Mouse (Mus musculus): ENCODE measurements around the gene Trpd52l3. TPM values are rescaled to one million over a fixed set of nuclear protein-coding genes. Genes with fewer than 3 reads are reported as not detected.
"Not testable (repeated sequence)": the region's sequence is repeated elsewhere in the genome, so short reads cannot be mapped to it uniquely, and the experiment has no call there.

Trpd52l3 gene
- polyA plus RNA-seq (2012; rRNA removed): not detected in 2 replicates

GRCm38 (mm10) chr19:30003621-30004020 is at the start of gene Trpd52l3:
Gene Trpd52l3, plus strand, starts transcription at chr19:30003790.
- no peak for DNase-seq (ENCODE audit: low spot score)

- DNase-seq (ENCODE audit: low spot score): no peak
Measured at GRCm38 (mm10) chr19:29953833-29954232, 49.8 kb upstream of the Trpd52l3 start.

- no peak for DNase-seq (ENCODE audit: low spot score)
Measured at GRCm38 (mm10) chr19:29955454-29955853, 48.1 kb upstream of the Trpd52l3 start.

- DNase-seq (ENCODE audit: low spot score): no peak
Measured at GRCm38 (mm10) chr19:29960906-29961305, 42.7 kb upstream of the Trpd52l3 start.

- DNase-seq (ENCODE audit: low spot score): no peak
Measured at GRCm38 (mm10) chr19:29961842-29962241, 41.7 kb upstream of the Trpd52l3 start.

- no peak for DNase-seq (ENCODE audit: low spot score)
Measured at GRCm38 (mm10) chr19:29963598-29964092, 39.9 kb upstream of the Trpd52l3 start.

- DNase-seq (ENCODE audit: low spot score): no peak
Measured at GRCm38 (mm10) chr19:29967960-29968359, 35.6 kb upstream of the Trpd52l3 start.

- no peak for DNase-seq (ENCODE audit: low spot score)
Measured at GRCm38 (mm10) chr19:29973396-29973795, 30.2 kb upstream of the Trpd52l3 start.

- no peak for DNase-seq (ENCODE audit: low spot score)
Measured at GRCm38 (mm10) chr19:29978847-29979246, 24.7 kb upstream of the Trpd52l3 start.

GRCm38 (mm10) chr19:29979452-29980089 is 24.0 kb upstream of the Trpd52l3 start:
- no peak for DNase-seq (ENCODE audit: low spot score)

GRCm38 (mm10) chr19:29984208-29985005 is 19.2 kb upstream of the Trpd52l3 start:
- DNase-seq (ENCODE audit: low spot score): no peak

- DNase-seq (ENCODE audit: low spot score): no peak
Measured at GRCm38 (mm10) chr19:29986464-29987091, 17.0 kb upstream of the Trpd52l3 start.

GRCm38 (mm10) chr19:30000406-30001365 is 2.9 kb upstream of the Trpd52l3 start:
- DNase-seq (ENCODE audit: low spot score): no peak

- DNase-seq (ENCODE audit: low spot score): no peak
Measured at GRCm38 (mm10) chr19:30001550-30001949, 2.0 kb upstream of the Trpd52l3 start.

GRCm38 (mm10) chr19:30006371-30006770 is 2.8 kb downstream of the Trpd52l3 start:
- DNase-seq (ENCODE audit: low spot score): no peak

- DNase-seq (ENCODE audit: low spot score): no peak
Measured at GRCm38 (mm10) chr19:30010520-30011296, 7.1 kb downstream of the Trpd52l3 start.

- DNase-seq (ENCODE audit: low spot score): no peak
Measured at GRCm38 (mm10) chr19:30014331-30014730, 10.7 kb downstream of the Trpd52l3 start.

- DNase-seq (ENCODE audit: low spot score): no peak
Measured at GRCm38 (mm10) chr19:30016156-30016555, 12.6 kb downstream of the Trpd52l3 start.

- DNase-seq (ENCODE audit: low spot score): not testable (repeated sequence)
Measured at GRCm38 (mm10) chr19:30023419-30023818, 19.8 kb downstream of the Trpd52l3 start.

GRCm38 (mm10) chr19:30029002-30029710 is 25.6 kb downstream of the Trpd52l3 start:
- no peak for DNase-seq (ENCODE audit: low spot score)

Measured in urinary bladder, adult 2 months (tissue).